9 mouse cellular contexts compared by ENCODE assay signal in the genomic region with DNA sequence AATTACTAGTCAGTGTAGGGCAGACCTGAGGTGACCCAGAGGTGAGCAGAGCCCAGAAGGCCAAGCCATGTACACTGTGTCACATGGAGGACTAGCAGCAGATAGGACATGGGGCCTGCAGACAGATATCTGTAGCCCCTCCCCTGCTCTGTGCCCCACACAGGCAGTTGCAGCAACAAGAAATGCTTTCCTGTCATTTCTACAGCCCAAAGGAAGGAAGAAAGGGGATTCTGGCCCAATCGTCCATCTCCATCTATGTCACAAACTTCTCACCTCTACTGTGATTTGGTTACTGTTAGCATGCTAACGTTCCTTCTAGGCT. TPM values are rescaled to one million over a fixed set of nuclear protein-coding genes. Genes with fewer than 3 reads are reported as not detected.
DNase-seq lines count a peak whose midpoint lies in the region; ATAC-seq lines count a peak whose summit lies in the region.
"Had no signal": no experiment of that assay in that cellular context is flagged by ENCODE, and none has a peak within 500 bp of the region (broad histone marks: within the 10 kb centered on the region; RNA-seq: fewer than 3 reads in every experiment).

No protein-coding gene starts in this region.

- no peaks in the 10 kb centered on the region for H3K9me3 ChIP-seq in lung, embryonic 15.5 days
- H3K9me3 ChIP-seq in embryonic facial prominence, embryonic 15.5 days (replicated peaks) = no peaks in the 10 kb centered on the region
- H3K9me3 ChIP-seq in limb, embryonic 12.5 days = no peaks in the 10 kb centered on the region
- no peaks in the 10 kb centered on the region for H3K9me3 ChIP-seq in neural tube, embryonic 14.5 days (ENCODE audit: control insufficient read depth, low read length)

- peaks cover 31% of the 10 kb centered on the region for H3K36me3 ChIP-seq in lung, embryonic 15.5 days
- H3K36me3 ChIP-seq in embryonic facial prominence, embryonic 15.5 days = peaks cover 13% of the 10 kb centered on the region; the same call in 1 of the 2 replicates
- H3K36me3 ChIP-seq in limb, embryonic 12.5 days = peaks cover 39% of the 10 kb centered on the region
- H3K36me3 ChIP-seq in neural tube, embryonic 14.5 days (ENCODE audit: control insufficient read depth, insufficient read depth, low read length) = no peaks in the 10 kb centered on the region

- peak overlapping the region; percentile 95 for H3K27ac ChIP-seq in lung, embryonic 15.5 days
- H3K27ac ChIP-seq in embryonic facial prominence, embryonic 15.5 days (replicated peaks) = peak overlapping the region; percentile 94; the same call in 1 of the 2 replicates
- H3K27ac ChIP-seq in limb, embryonic 12.5 days = peak overlapping the region; percentile 94; the same call in 1 of the 2 replicates
- H3K27ac ChIP-seq in neural tube, embryonic 14.5 days (ENCODE audit: low read depth, low read length) = no peak overlapping the region

- DNase-seq in lung, postnatal 10 days = no peak
- no peak for DNase-seq in testis, postnatal 14 days (ENCODE audit: low spot score)
- no peak for DNase-seq in adrenal gland, postnatal 4 days (ENCODE audit: low spot score in 2 of 2)
- DNase-seq in ovary, postnatal 36 days (ENCODE audit: low spot score) = no peak

- 29% methylated on average over 2 of the region's 2 CpGs for WGBS in lung, embryonic 15.5 days
- 34% methylated on average over 2 of the region's 2 CpGs for WGBS in embryonic facial prominence, embryonic 15.5 days
- WGBS in limb, embryonic 12.5 days = 20% methylated on average over 2 of the region's 2 CpGs
- WGBS in neural tube, embryonic 14.5 days = 55% methylated on average over 2 of the region's 2 CpGs

- H3K4me2 ChIP-seq in lung, embryonic 15.5 days = peak overlapping the region; percentile 59
- peak overlapping the region; percentile 57 for H3K4me2 ChIP-seq in embryonic facial prominence, embryonic 15.5 days (replicated peaks)
- peak overlapping the region; percentile 79 for H3K4me2 ChIP-seq in limb, embryonic 12.5 days
- H3K4me2 ChIP-seq in neural tube, embryonic 14.5 days (ENCODE audit: low read depth, low read length) = peak overlapping the region; percentile 74

- H3K9ac ChIP-seq in lung, embryonic 15.5 days = peak overlapping the region; percentile 95
- H3K9ac ChIP-seq in embryonic facial prominence, embryonic 15.5 days = peak overlapping the region; percentile 84; the same call in 1 of the 2 replicates
- H3K9ac ChIP-seq in limb, embryonic 12.5 days (replicated peaks) = peak overlapping the region; percentile 77
- peak overlapping the region; percentile 76; the same call in 1 of the 2 replicates for H3K9ac ChIP-seq in neural tube, embryonic 14.5 days (replicated peaks; ENCODE audit: low read depth, low read length)

- 0 out of 2 replicates have a peak, but pooled peaks have one; percentile 12 for ATAC-seq in lung, embryonic 15.5 days (ENCODE audit: borderline replicate concordance, extremely low read depth, low FRiP score, low TSS enrichment)
- ATAC-seq in embryonic facial prominence, embryonic 15.5 days (ENCODE audit: insufficient number of reproducible peaks, low FRiP score, low TSS enrichment, low read depth) = no peak
- ATAC-seq in limb, embryonic 12.5 days (ENCODE audit: insufficient number of reproducible peaks, insufficient read depth, low FRiP score, low TSS enrichment, low read depth) = no peak
- ATAC-seq in neural tube, embryonic 14.5 days (ENCODE audit: low read depth) = no peak

- peaks cover 43% of the 10 kb centered on the region for H3K4me1 ChIP-seq in lung, embryonic 15.5 days
- peaks cover 52% of the 10 kb centered on the region for H3K4me1 ChIP-seq in embryonic facial prominence, embryonic 15.5 days
- peaks cover 20% of the 10 kb centered on the region for H3K4me1 ChIP-seq in limb, embryonic 12.5 days (replicated peaks)
- H3K4me1 ChIP-seq in neural tube, embryonic 14.5 days (ENCODE audit: control insufficient read depth, insufficient read depth, low read length) = peaks cover 8% of the 10 kb centered on the region

- peak overlapping the region; percentile 68 for H3K4me3 ChIP-seq in lung, embryonic 15.5 days
- H3K4me3 ChIP-seq in embryonic facial prominence, embryonic 15.5 days (replicated peaks) = peak overlapping the region; percentile 69
- peak overlapping the region; percentile 72 for H3K4me3 ChIP-seq in limb, embryonic 12.5 days (replicated peaks)
- peak overlapping the region; percentile 64; the same call in 1 of the 2 replicates for H3K4me3 ChIP-seq in neural tube, embryonic 14.5 days (ENCODE audit: low read depth, low read length)

- no peaks in the 10 kb centered on the region for H3K27me3 ChIP-seq in lung, embryonic 15.5 days
- no peaks in the 10 kb centered on the region for H3K27me3 ChIP-seq in embryonic facial prominence, embryonic 15.5 days
- no peaks in the 10 kb centered on the region for H3K27me3 ChIP-seq in limb, embryonic 12.5 days
- H3K27me3 ChIP-seq in neural tube, embryonic 14.5 days (ENCODE audit: control insufficient read depth, insufficient read depth, low read length) = no peaks in the 10 kb centered on the region

RNA-seq across cellular contexts. Expression of a gene that starts 1.1 kb away (rescaled TPM):
- 21.6 and 22.4 TPM in 2 replicates for polyA plus RNA-seq in lung, embryonic 15.5 days (2015; fragmentation: Nextera tagmentation; extraction: Ambion mirVana)
- 14.8 and 17.4 TPM in 2 replicates for polyA plus RNA-seq in embryonic facial prominence, embryonic 15.5 days (2015; fragmentation: Nextera tagmentation; extraction: Ambion mirVana)
- polyA plus RNA-seq in limb, embryonic 12.5 days (2016; fragmentation: Nextera tagmentation; extraction: Ambion mirVana) = 18.1 and 19.3 TPM in 2 replicates
- polyA plus RNA-seq in neural tube, embryonic 14.5 days (2014; fragmentation: Nextera tagmentation; extraction: Ambion mirVana) = 6.0 and 7.4 TPM in 2 replicates
- 1 to 10 TPM; 8.8 to 9.8 TPM for total RNA-seq in adrenal gland, postnatal 4 days (2021)

RNA-seq across cellular contexts. Expression of a gene that starts 13.8 kb away (rescaled TPM):
- 4.9 and 5.4 TPM in 2 replicates for polyA plus RNA-seq in lung, embryonic 15.5 days (2015; fragmentation: Nextera tagmentation; extraction: Ambion mirVana)
- 3.0 and 3.9 TPM in 2 replicates for polyA plus RNA-seq in embryonic facial prominence, embryonic 15.5 days (2015; fragmentation: Nextera tagmentation; extraction: Ambion mirVana)
- 2.0 and 2.4 TPM in 2 replicates for polyA plus RNA-seq in limb, embryonic 12.5 days (2016; fragmentation: Nextera tagmentation; extraction: Ambion mirVana)
- 0.86 and 0.89 TPM in 2 replicates for polyA plus RNA-seq in neural tube, embryonic 14.5 days (2014; fragmentation: Nextera tagmentation; extraction: Ambion mirVana)
- total RNA-seq in adrenal gland, postnatal 4 days (2021) = 10 to 100 TPM; 15.4 to 16.8 TPM

RNA-seq across cellular contexts. Expression of a gene that starts 33.9 kb away (rescaled TPM):
- polyA plus RNA-seq in lung, embryonic 15.5 days (2015; fragmentation: Nextera tagmentation; extraction: Ambion mirVana) = 15.8 and 17.2 TPM in 2 replicates
- 10.0 and 12.0 TPM in 2 replicates for polyA plus RNA-seq in embryonic facial prominence, embryonic 15.5 days (2015; fragmentation: Nextera tagmentation; extraction: Ambion mirVana)
- 13.9 and 15.3 TPM in 2 replicates for polyA plus RNA-seq in limb, embryonic 12.5 days (2016; fragmentation: Nextera tagmentation; extraction: Ambion mirVana)
- polyA plus RNA-seq in neural tube, embryonic 14.5 days (2014; fragmentation: Nextera tagmentation; extraction: Ambion mirVana) = 15.9 and 18.3 TPM in 2 replicates
- 10 to 100 TPM; 23.9 to 24.7 TPM for total RNA-seq in adrenal gland, postnatal 4 days (2021)

RNA-seq across cellular contexts. Expression of a gene that starts 43.2 kb away (rescaled TPM):
- polyA plus RNA-seq in lung, embryonic 15.5 days (2015; fragmentation: Nextera tagmentation; extraction: Ambion mirVana) = not detected in 2 replicates
- not detected in 2 replicates for polyA plus RNA-seq in embryonic facial prominence, embryonic 15.5 days (2015; fragmentation: Nextera tagmentation; extraction: Ambion mirVana)
- polyA plus RNA-seq in limb, embryonic 12.5 days (2016; fragmentation: Nextera tagmentation; extraction: Ambion mirVana) = not detected in 2 replicates
- not detected in 2 replicates for polyA plus RNA-seq in neural tube, embryonic 14.5 days (2014; fragmentation: Nextera tagmentation; extraction: Ambion mirVana)
- not detected for total RNA-seq in adrenal gland, postnatal 4 days (2021)
- total RNA-seq: hematopoietic stem cell, adult 5-6 weeks had no signal
